Mouse (Mus musculus): ENCODE results near the gene Zfp408. TPM values are rescaled to one million over a fixed set of nuclear protein-coding genes. Genes with fewer than 3 reads are reported as not detected.

Gene Zfp408
- 1 to 10 TPM; 7.2 to 9.4 TPM for total RNA-seq (2021)
- long read RNA-seq, partial matches to known transcripts, result 0 of 2 reads
- long read RNA-seq, other reads (novel, unspliced or antisense), result 1 of 2 reads

- DNase-seq (ENCODE audit: low spot score in 2 of 2), result peak; percentile 94 to 98
Observed at GRCm38 (mm10) chr2:91649553-91650359, at the start of gene Zfp408, which contains the start of gene Arhgap1. Zfp408 (minus strand) TSS chr2:91649791. Arhgap1 (plus strand) TSS chr2:91649860.

- DNase-seq (ENCODE audit: low spot score in 2 of 2), result no peak
Observed at GRCm38 (mm10) chr2:91699225-91699624, 49.6 kb upstream of the Zfp408 start.

GRCm38 (mm10) chr2:91696225-91696590, 46.6 kb upstream of the Zfp408 start:
- no peak for DNase-seq (ENCODE audit: low spot score in 2 of 2)

- DNase-seq (ENCODE audit: low spot score in 2 of 2), result peak; percentile 53 to 78
Observed at GRCm38 (mm10) chr2:91695436-91696224, 46.0 kb upstream of the Zfp408 start.

- peak in 1 of 2 experiments; percentile 59 for DNase-seq (ENCODE audit: low spot score in 2 of 2)
Observed at GRCm38 (mm10) chr2:91689452-91689851, 39.9 kb upstream of the Zfp408 start.

GRCm38 (mm10) chr2:91683919-91684318, 34.3 kb upstream of the Zfp408 start:
- no peak for DNase-seq (ENCODE audit: low spot score in 2 of 2)

GRCm38 (mm10) chr2:91682850-91683249, 33.3 kb upstream of the Zfp408 start:
- DNase-seq (ENCODE audit: low spot score in 2 of 2), result peak; percentile 44 to 75

GRCm38 (mm10) chr2:91676961-91677360, 27.4 kb upstream of the Zfp408 start:
- no peak for DNase-seq (ENCODE audit: low spot score in 2 of 2)

- DNase-seq (ENCODE audit: low spot score in 2 of 2), result no peak
Observed at GRCm38 (mm10) chr2:91676420-91676819, 26.8 kb upstream of the Zfp408 start.

GRCm38 (mm10) chr2:91674895-91675294, 25.3 kb upstream of the Zfp408 start:
- DNase-seq (ENCODE audit: low spot score in 2 of 2), result peak; percentile 49 to 58

- DNase-seq (ENCODE audit: low spot score in 2 of 2), result no peak
Observed at GRCm38 (mm10) chr2:91673587-91673986, 24.0 kb upstream of the Zfp408 start.

- DNase-seq (ENCODE audit: low spot score in 2 of 2), result no peak
Observed at GRCm38 (mm10) chr2:91670038-91670437, 20.4 kb upstream of the Zfp408 start.

- DNase-seq (ENCODE audit: low spot score in 2 of 2), result no peak
Observed at GRCm38 (mm10) chr2:91669326-91669725, 19.7 kb upstream of the Zfp408 start.

GRCm38 (mm10) chr2:91667747-91668146, 18.2 kb upstream of the Zfp408 start:
- DNase-seq (ENCODE audit: low spot score in 2 of 2), result no peak

GRCm38 (mm10) chr2:91666386-91666910, 16.9 kb upstream of the Zfp408 start:
- no peak for DNase-seq (ENCODE audit: low spot score in 2 of 2)

- DNase-seq (ENCODE audit: low spot score in 2 of 2), result no peak
Observed at GRCm38 (mm10) chr2:91664780-91665179, 15.2 kb upstream of the Zfp408 start.

GRCm38 (mm10) chr2:91660981-91661380, 11.4 kb upstream of the Zfp408 start:
- no peak for DNase-seq (ENCODE audit: low spot score in 2 of 2)

- DNase-seq (ENCODE audit: low spot score in 2 of 2), result no peak
Observed at GRCm38 (mm10) chr2:91659657-91660056, 10.1 kb upstream of the Zfp408 start.

GRCm38 (mm10) chr2:91656774-91657173, 7.2 kb upstream of the Zfp408 start:
- no peak for DNase-seq (ENCODE audit: low spot score in 2 of 2)

GRCm38 (mm10) chr2:91655827-91656226, 6.2 kb upstream of the Zfp408 start:
- DNase-seq (ENCODE audit: low spot score in 2 of 2), result no peak

GRCm38 (mm10) chr2:91655388-91655787, 5.8 kb upstream of the Zfp408 start:
- no peak for DNase-seq (ENCODE audit: low spot score in 2 of 2)

- DNase-seq (ENCODE audit: low spot score in 2 of 2), result peak; percentile 31 to 40
Observed at GRCm38 (mm10) chr2:91652863-91653262, 3.3 kb upstream of the Zfp408 start.

Data from layer of hippocampus, adult 18-20 months (tissue).